Mouse (Mus musculus) MEL (cell line): Measurements from ENCODE around the gene Baz2a.

ENCODE experiments used
- CTCF ChIP-seq, 3 experiments: IDR thresholded peaks in 2 of 3; conservative IDR thresholded peaks in 1 of 3; 2 replicates each; pipeline ENCODE4 v1.5.1; 2011 to 2012; ENCODE audit warnings: low read length in 3 of 3, low read depth in 2 of 3, mild to moderate bottlenecking in 2 of 3, improper control_type of control experiment in 1 of 3, inconsistent platforms in 1 of 3, mixed read lengths in 1 of 3, moderate library complexity in 1 of 3; ENCODE audit not compliant: control insufficient read depth in 1 of 3, insufficient read depth in 1 of 3, poor library complexity in 1 of 3, severe bottlenecking in 1 of 3
- E2F4 ChIP-seq: IDR thresholded peaks from 2 replicates; pipeline ENCODE4 v1.6.1; 2011; ENCODE audit warnings: low read depth, low read length, improper control_type of control experiment, borderline replicate concordance
- EP300 ChIP-seq, 2 experiments: IDR thresholded peaks; 2 replicates each; pipeline ENCODE4 v1.6.1; 2011; ENCODE audit warnings: improper control_type of control experiment in 2 of 2, low read length in 2 of 2, low read depth in 1 of 2, mild to moderate bottlenecking in 1 of 2
- GABPA ChIP-seq: IDR thresholded peaks from 2 replicates; pipeline ENCODE4 v1.6.1; 2012; ENCODE audit warnings: low read depth, mild to moderate bottlenecking, inconsistent platforms, low read length, improper control_type of control experiment, moderate library complexity
- KAT2A ChIP-seq: conservative IDR thresholded peaks from 2 replicates; pipeline ENCODE4 v1.6.1; 2012; ENCODE audit warnings: low read depth, low read length, improper control_type of control experiment, inconsistent platforms
- MAX ChIP-seq: IDR thresholded peaks from 2 replicates; pipeline ENCODE4 v1.6.1; 2011; ENCODE audit warnings: low read length, improper control_type of control experiment
- MYC ChIP-seq: IDR thresholded peaks from 2 replicates; pipeline ENCODE4 v1.6.1; 2011; ENCODE audit warnings: low read depth, mild to moderate bottlenecking, low read length, improper control_type of control experiment, moderate library complexity
- NELFE ChIP-seq: IDR thresholded peaks from 2 replicates; pipeline ENCODE4 v1.6.1; 2011; ENCODE audit warnings: low read depth, low read length, improper control_type of control experiment
- POLR2A ChIP-seq, 2 experiments: IDR thresholded peaks; 2 replicates each; pipeline ENCODE4 v1.6.1; 2011 to 2012; ENCODE audit warnings: low read length in 2 of 2, mild to moderate bottlenecking in 2 of 2, control low read depth in 1 of 2, improper control_type of control experiment in 1 of 2, low read depth in 1 of 2, moderate library complexity in 1 of 2; ENCODE audit not compliant: control insufficient read depth in 1 of 2, insufficient read depth in 1 of 2, poor library complexity in 1 of 2
- TAL1 ChIP-seq: IDR thresholded peaks from 2 replicates; pipeline ENCODE4 v1.6.1; 2012; ENCODE audit warnings: mild to moderate bottlenecking, inconsistent platforms, low read length, moderate library complexity, mixed read lengths
- USF1 ChIP-seq: IDR thresholded peaks from 2 replicates; pipeline ENCODE4 v1.6.1; 2014; ENCODE audit warnings: low read depth, mild to moderate bottlenecking, inconsistent platforms, low read length, improper control_type of control experiment, moderate library complexity

DNA sequence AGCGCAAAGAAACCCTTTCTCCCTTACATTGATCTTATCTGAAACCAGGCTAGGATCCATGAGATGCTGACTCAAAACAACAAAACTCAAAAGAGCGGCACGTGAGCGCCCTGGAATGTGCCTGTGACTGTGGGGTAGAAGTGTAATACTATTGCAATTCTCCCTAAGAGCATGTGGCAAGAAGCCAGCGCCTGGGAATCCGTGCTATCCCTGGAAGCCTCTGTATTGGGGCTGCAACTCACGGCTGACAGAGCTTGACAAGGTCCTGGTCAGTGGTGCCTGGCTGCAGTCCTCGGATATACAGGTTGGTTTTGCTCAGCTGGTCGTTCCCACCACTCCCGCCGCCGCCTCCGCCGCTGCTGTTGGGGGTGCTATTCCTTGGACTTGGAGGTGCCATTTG lies 59.6 kb downstream of the Baz2a start:
- TF ChIP-seq KAT2A, result no peak
- TF ChIP-seq CTCF (IDR thresholded peaks at IDR 0.05 in 2 of 3, conservative IDR thresholded peaks at IDR 0.05 in 1 of 3; ENCODE audit: control insufficient read depth in 1 of 3, insufficient read depth in 1 of 3, low read depth in 2 of 3, low read length in 3 of 3, poor library complexity in 1 of 3, severe bottlenecking in 1 of 3), result no peak
- no peak for TF ChIP-seq USF1
- TF ChIP-seq POLR2A (IDR thresholded peaks at IDR 0.05; ENCODE audit: control insufficient read depth in 1 of 2, insufficient read depth in 1 of 2, low read depth in 1 of 2, low read length in 2 of 2, poor library complexity in 1 of 2), result no peak
- no peak for TF ChIP-seq EP300 (IDR thresholded peaks at IDR 0.05; ENCODE audit: low read depth in 1 of 2, low read length in 2 of 2)
- TF ChIP-seq MAX, result no peak
- no peak for TF ChIP-seq NELFE
- TF ChIP-seq GABPA, result no peak
- no peak for TF ChIP-seq MYC
- no peak for TF ChIP-seq E2F4
- TF ChIP-seq TAL1, result no peak
